Mouse (Mus musculus): ENCODE measurements around the gene Jak1. TPM values are rescaled to one million over a fixed set of nuclear protein-coding genes. Genes with fewer than 3 reads are reported as not detected.

The Jak1 gene
- polyA plus RNA-seq, 1 experiment, result 33.5 TPM

GRCm38 (mm10) chr4:101260744-101261291, 4.3 kb downstream of the Jak1 start:
- no peaks in the 10 kb centered on the region for H3K36me3 ChIP-seq (ENCODE audit: control insufficient read depth, insufficient read depth)
- no peak overlapping the region for H3ac ChIP-seq (ENCODE audit: control insufficient read depth, insufficient read length)
- H3K27me3 ChIP-seq (ENCODE audit: control insufficient read depth, insufficient read depth, insufficient read length), result no peaks in the 10 kb centered on the region
- no peak overlapping the region for H3K4me3 ChIP-seq
- peaks cover 70% of the 10 kb centered on the region for H3K79me2 ChIP-seq (ENCODE audit: control insufficient read depth, insufficient read depth)
- no peak overlapping the region for H3K4me2 ChIP-seq (ENCODE audit: low read depth)
- TF ChIP-seq TCF3 (IDR thresholded peaks at IDR 0.05; ENCODE audit: insufficient read length, low read depth) (no peak), POLR2A (IDR thresholded peaks at IDR 0.05; ENCODE audit: insufficient read length, low read depth) (no peak), CEBPB (IDR thresholded peaks at IDR 0.05; ENCODE audit: insufficient read depth, poor library complexity, severe bottlenecking) (no peak), REST (IDR thresholded peaks at IDR 0.05; ENCODE audit: insufficient read depth, insufficient read length) (no peak)

- no peak for TF ChIP-seq MAX (IDR thresholded peaks at IDR 0.05; ENCODE audit: low read depth)
- TF ChIP-seq USF1 (IDR thresholded peaks at IDR 0.05; ENCODE audit: low read depth), result no peak
- Histone ChIP-seq H3K79me2 (ENCODE audit: control insufficient read depth, insufficient read depth) (peaks cover 82% of the 10 kb centered on the region), H3K4me2 (ENCODE audit: low read depth) (no peak overlapping the region), H3ac (ENCODE audit: control insufficient read depth, insufficient read length) (no peak overlapping the region), H3K36me3 (ENCODE audit: control insufficient read depth, insufficient read depth) (no peaks in the 10 kb centered on the region), H3K27me3 (ENCODE audit: control insufficient read depth, insufficient read depth, insufficient read length) (no peaks in the 10 kb centered on the region), H3K4me3 (no peak overlapping the region)
These were observed 8.4 kb downstream of the Jak1 start for GRCm38 (mm10) chr4:101256526-101257210.

DNA sequence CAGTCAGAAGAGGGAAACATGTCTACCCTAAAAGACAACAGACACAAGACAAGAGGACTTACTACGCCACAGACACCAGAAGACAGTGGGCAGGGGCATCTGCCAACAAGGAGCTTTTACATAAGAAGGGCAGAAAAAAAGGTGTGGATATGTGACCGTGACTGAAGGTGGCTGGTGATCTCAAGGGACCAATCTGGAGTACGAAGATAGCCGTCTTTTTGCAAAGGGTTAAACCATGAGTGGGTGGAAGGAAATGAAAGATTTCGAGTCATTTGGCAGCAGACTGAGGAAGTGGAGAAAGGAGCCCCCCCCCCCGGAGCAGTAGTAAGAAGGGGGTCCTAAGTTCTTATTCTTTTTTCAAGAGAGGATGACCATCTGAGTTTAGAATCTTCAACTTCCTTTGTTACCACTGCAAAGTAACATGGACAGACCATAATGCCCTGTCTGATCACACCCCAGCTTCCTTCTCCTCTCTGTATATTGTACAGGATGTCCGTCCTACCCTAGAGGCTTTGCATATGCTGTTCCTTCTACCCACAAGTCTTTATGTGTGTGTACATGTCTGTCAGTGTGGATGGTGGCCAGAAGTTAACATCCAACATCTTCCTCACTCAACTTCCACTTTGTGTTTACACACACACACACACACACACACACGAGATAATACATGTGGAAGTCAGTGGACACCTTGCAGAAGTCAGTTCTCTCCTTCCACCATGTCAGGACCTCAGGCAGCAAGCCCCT, 10.3 kb downstream of the Jak1 start:
- Histone ChIP-seq H3K36me3 (ENCODE audit: control insufficient read depth, insufficient read depth) (no peaks in the 10 kb centered on the region), H3K4me3 (no peak overlapping the region), H3K27me3 (ENCODE audit: control insufficient read depth, insufficient read depth, insufficient read length) (no peaks in the 10 kb centered on the region), H3K4me2 (ENCODE audit: low read depth) (no peak overlapping the region), H3ac (ENCODE audit: control insufficient read depth, insufficient read length) (no peak overlapping the region), H3K79me2 (ENCODE audit: control insufficient read depth, insufficient read depth) (peaks cover 73% of the 10 kb centered on the region)
- TF ChIP-seq REST (IDR thresholded peaks at IDR 0.05; ENCODE audit: insufficient read depth, insufficient read length), result no peak
- no peak for TF ChIP-seq MYOD1 (IDR thresholded peaks at IDR 0.05; ENCODE audit: control insufficient read depth in 1 of 3, insufficient read length in 2 of 3, low read depth in 2 of 3)
- TF ChIP-seq E2F4 (IDR thresholded peaks at IDR 0.05; ENCODE audit: insufficient read depth), result no peak
- TF ChIP-seq POLR2A (IDR thresholded peaks at IDR 0.05; ENCODE audit: insufficient read length, low read depth), result no peak
- TF ChIP-seq POLR2AphosphoS2 (IDR thresholded peaks at IDR 0.05; ENCODE audit: insufficient read length, low read depth), result no peak
- TF ChIP-seq USF1 (IDR thresholded peaks at IDR 0.05; ENCODE audit: low read depth), result no peak

GRCm38 (mm10) chr4:101254015-101254414, 11.1 kb downstream of the Jak1 start:
- no peak overlapping the region for H3ac ChIP-seq (ENCODE audit: control insufficient read depth, insufficient read length)
- H3K36me3 ChIP-seq (ENCODE audit: control insufficient read depth, insufficient read depth), result no peaks in the 10 kb centered on the region
- no peak for TF ChIP-seq REST (IDR thresholded peaks at IDR 0.05; ENCODE audit: insufficient read depth, insufficient read length)
- H3K27me3 ChIP-seq (ENCODE audit: control insufficient read depth, insufficient read depth, insufficient read length), result no peaks in the 10 kb centered on the region
- no peak overlapping the region for H3K4me3 ChIP-seq
- peaks cover 76% of the 10 kb centered on the region for H3K79me2 ChIP-seq (ENCODE audit: control insufficient read depth, insufficient read depth)
- H3K4me2 ChIP-seq (ENCODE audit: low read depth), result no peak overlapping the region

DNA sequence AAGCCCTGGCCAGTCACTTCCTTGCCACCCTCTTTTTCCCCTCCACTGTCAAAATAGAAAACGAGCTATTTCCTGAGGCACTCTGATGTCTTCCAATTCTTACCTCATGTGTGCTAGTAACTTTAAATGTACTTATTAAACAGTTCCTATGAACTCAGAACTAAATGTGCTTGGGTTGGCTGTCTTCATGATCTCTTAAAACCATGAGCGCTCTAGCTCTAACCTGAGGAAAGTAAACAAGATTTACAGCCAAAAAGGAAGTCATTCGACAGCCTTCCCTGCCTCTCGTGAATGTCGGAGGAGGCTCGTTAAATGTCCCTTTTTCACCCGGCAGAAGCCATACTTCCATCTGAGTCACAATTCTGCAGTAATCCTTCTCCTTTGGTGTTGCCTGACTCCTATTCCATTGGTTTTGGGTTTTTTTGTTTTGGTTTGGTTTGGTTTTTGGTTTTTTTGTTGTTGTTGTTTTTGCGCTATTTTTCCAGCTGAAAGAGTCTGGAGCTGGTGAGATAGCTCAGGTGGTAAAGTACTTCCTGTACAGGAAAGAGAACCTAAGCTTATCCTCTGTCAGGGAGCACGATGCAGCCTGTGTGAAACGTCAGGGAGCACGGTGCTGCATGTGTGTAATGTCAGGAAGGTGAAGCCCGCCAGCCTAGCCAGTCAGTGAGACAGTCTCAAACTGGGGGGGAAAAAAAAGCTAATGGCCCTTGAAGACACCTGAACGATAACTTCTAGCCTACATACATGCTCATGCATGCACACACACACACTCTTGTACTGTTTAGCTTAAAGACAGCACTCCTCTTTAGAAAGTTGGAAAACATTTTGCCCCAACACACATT, 12.1 kb downstream of the Jak1 start:
- Histone ChIP-seq H3K79me2 (ENCODE audit: control insufficient read depth, insufficient read depth) (peaks cover 74% of the 10 kb centered on the region), H3K36me3 (ENCODE audit: control insufficient read depth, insufficient read depth) (no peaks in the 10 kb centered on the region), H3K4me3 (no peak overlapping the region), H3K4me2 (ENCODE audit: low read depth) (no peak overlapping the region), H3ac (ENCODE audit: control insufficient read depth, insufficient read length) (no peak overlapping the region), H3K27me3 (ENCODE audit: control insufficient read depth, insufficient read depth, insufficient read length) (no peaks in the 10 kb centered on the region)
- no peak for TF ChIP-seq MYOG (IDR thresholded peaks at IDR 0.05; ENCODE audit: control insufficient read depth in 1 of 3, insufficient read depth in 1 of 3, insufficient read length in 2 of 3, low read depth in 2 of 3)
- no peak for TF ChIP-seq CEBPB (IDR thresholded peaks at IDR 0.05; ENCODE audit: insufficient read depth, poor library complexity, severe bottlenecking)
- no peak for TF ChIP-seq POLR2AphosphoS2 (IDR thresholded peaks at IDR 0.05; ENCODE audit: insufficient read length, low read depth)
- no peak for TF ChIP-seq E2F4 (IDR thresholded peaks at IDR 0.05; ENCODE audit: insufficient read depth)
- TF ChIP-seq MYOD1 (IDR thresholded peaks at IDR 0.05; ENCODE audit: control insufficient read depth in 1 of 3, insufficient read length in 2 of 3, low read depth in 2 of 3), result no peak
- no peak for TF ChIP-seq USF1 (IDR thresholded peaks at IDR 0.05; ENCODE audit: low read depth)
- TF ChIP-seq TCF12 (IDR thresholded peaks at IDR 0.05; ENCODE audit: insufficient read depth, poor library complexity, severe bottlenecking), result no peak
- no peak for TF ChIP-seq SRF (IDR thresholded peaks at IDR 0.05; ENCODE audit: control insufficient read depth, insufficient read length, low read depth)
- no peak for TF ChIP-seq TCF3 (IDR thresholded peaks at IDR 0.05; ENCODE audit: insufficient read length, low read depth)
- TF ChIP-seq POLR2A (IDR thresholded peaks at IDR 0.05; ENCODE audit: insufficient read length, low read depth), result no peak
- TF ChIP-seq REST (IDR thresholded peaks at IDR 0.05; ENCODE audit: insufficient read depth, insufficient read length), result no peak
- TF ChIP-seq MAX (IDR thresholded peaks at IDR 0.05; ENCODE audit: low read depth), result no peak
